Mouse (Mus musculus) MEL (cell line): ENCODE data around the gene Ces2e. TPM values are rescaled to one million over a fixed set of nuclear protein-coding genes. Genes with fewer than 3 reads are reported as not detected.

Source experiments
- DNase-seq: peaks from one replicate; pipeline ENCODE4 v3.0.0; 2011; ENCODE audit warnings: low read depth, low spot score
- H3K27ac ChIP-seq: 2 replicates; pipeline ENCODE4 v1.5.1; 2012; ENCODE audit warnings: low read depth, mild to moderate bottlenecking, control low read depth, low read length, moderate library complexity; ENCODE audit not compliant: control insufficient read depth
- H3K27me3 ChIP-seq, 2 experiments: fragments of 150-350 bp in 1 of 2; sonication (generic) in 1 of 2; 2 replicates each; pipeline ENCODE4 v1.6.1; 2012; ENCODE audit warnings: low read length in 2 of 2, mild to moderate bottlenecking in 2 of 2, improper control_type of control experiment in 1 of 2, moderate library complexity in 1 of 2; ENCODE audit not compliant: insufficient read depth in 2 of 2, control insufficient read depth in 1 of 2
- H3K36me3 ChIP-seq, 2 experiments: 2 replicates each; pipeline ENCODE4 v1.6.1; 2012 to 2014; ENCODE audit warnings: low read length in 2 of 2, improper control_type of control experiment in 1 of 2, inconsistent platforms in 1 of 2, mild to moderate bottlenecking in 1 of 2; ENCODE audit not compliant: insufficient read depth in 2 of 2, control insufficient read depth in 1 of 2
- H3K4me1 ChIP-seq, 2 experiments: fragments of 150-350 bp in 1 of 2; sonication (generic) in 1 of 2; 2 replicates each; pipeline ENCODE4 v1.6.1; 2012; ENCODE audit warnings: low read length in 2 of 2, improper control_type of control experiment in 1 of 2, mild to moderate bottlenecking in 1 of 2; ENCODE audit not compliant: insufficient read depth in 2 of 2, control insufficient read depth in 1 of 2
- H3K4me3 ChIP-seq, 2 experiments: fragments of 150-350 bp in 1 of 2; sonication (generic) in 1 of 2; 2 replicates each; pipeline ENCODE4 v1.5.1; 2012; ENCODE audit warnings: low read depth in 2 of 2, low read length in 2 of 2, mild to moderate bottlenecking in 2 of 2, moderate library complexity in 2 of 2, control low read depth in 1 of 2, improper control_type of control experiment in 1 of 2; ENCODE audit not compliant: control insufficient read depth in 1 of 2, insufficient read depth in 1 of 2
- H3K79me2 ChIP-seq: 2 replicates; pipeline ENCODE4 v1.6.1; 2012; ENCODE audit warnings: mild to moderate bottlenecking, low read length, moderate library complexity; ENCODE audit not compliant: control insufficient read depth, poor library complexity, insufficient read depth
- H3K9ac ChIP-seq: 2 replicates; pipeline ENCODE4 v1.6.1; 2012; ENCODE audit warnings: low read depth, mild to moderate bottlenecking, control low read depth, low read length, moderate library complexity; ENCODE audit not compliant: control insufficient read depth, poor library complexity, severe bottlenecking
- H3K9me3 ChIP-seq: fragments of 150-350 bp; sonication (generic); replicated peaks from 2 replicates; pipeline ENCODE4 v1.6.1; 2012; ENCODE audit warnings: mild to moderate bottlenecking, low read length, improper control_type of control experiment, moderate library complexity; ENCODE audit not compliant: insufficient read depth
- BHLHE40 ChIP-seq: IDR thresholded peaks from 2 replicates; pipeline ENCODE4 v1.6.1; 2012; ENCODE audit warnings: low read depth, mild to moderate bottlenecking, inconsistent platforms, low read length, improper control_type of control experiment, borderline replicate concordance
- CHD1 ChIP-seq: IDR thresholded peaks from 2 replicates; pipeline ENCODE4 v1.6.1; 2012; ENCODE audit warnings: low read depth, mild to moderate bottlenecking, inconsistent platforms, low read length, improper control_type of control experiment
- CHD2 ChIP-seq: IDR thresholded peaks from 2 replicates; pipeline ENCODE4 v1.6.1; 2011; ENCODE audit warnings: low read length, improper control_type of control experiment
- CTCF ChIP-seq, 3 experiments: IDR thresholded peaks in 2 of 3; conservative IDR thresholded peaks in 1 of 3; 2 replicates each; pipeline ENCODE4 v1.5.1; 2011 to 2012; ENCODE audit warnings: low read length in 3 of 3, low read depth in 2 of 3, mild to moderate bottlenecking in 2 of 3, improper control_type of control experiment in 1 of 3, inconsistent platforms in 1 of 3, mixed read lengths in 1 of 3, moderate library complexity in 1 of 3; ENCODE audit not compliant: control insufficient read depth in 1 of 3, insufficient read depth in 1 of 3, poor library complexity in 1 of 3, severe bottlenecking in 1 of 3
- E2F4 ChIP-seq: IDR thresholded peaks from 2 replicates; pipeline ENCODE4 v1.6.1; 2011; ENCODE audit warnings: low read depth, low read length, improper control_type of control experiment, borderline replicate concordance
- ELF1 ChIP-seq: IDR thresholded peaks from 2 replicates; pipeline ENCODE4 v1.6.1; 2014; ENCODE audit warnings: low read depth, mild to moderate bottlenecking, inconsistent platforms, low read length, improper control_type of control experiment, moderate library complexity
- ETS1 ChIP-seq: IDR thresholded peaks from 2 replicates; pipeline ENCODE4 v1.6.1; 2012; ENCODE audit warnings: low read depth, mild to moderate bottlenecking, inconsistent platforms, low read length, improper control_type of control experiment, moderate library complexity
- GABPA ChIP-seq: IDR thresholded peaks from 2 replicates; pipeline ENCODE4 v1.6.1; 2012; ENCODE audit warnings: low read depth, mild to moderate bottlenecking, inconsistent platforms, low read length, improper control_type of control experiment, moderate library complexity
- GATA1 ChIP-seq: IDR thresholded peaks from 2 replicates; pipeline ENCODE4 v1.6.1; 2011; ENCODE audit warnings: low read depth, low read length, improper control_type of control experiment
- HCFC1 ChIP-seq: IDR thresholded peaks from 2 replicates; pipeline ENCODE4 v1.6.1; 2012; ENCODE audit warnings: low read depth, mild to moderate bottlenecking, inconsistent platforms, low read length, improper control_type of control experiment, moderate library complexity
- JUND ChIP-seq: IDR thresholded peaks from 2 replicates; pipeline ENCODE4 v1.6.1; 2011; ENCODE audit warnings: low read depth, mild to moderate bottlenecking, improper control_type of control experiment, low read length
- KAT2A ChIP-seq: conservative IDR thresholded peaks from 2 replicates; pipeline ENCODE4 v1.6.1; 2012; ENCODE audit warnings: low read depth, low read length, improper control_type of control experiment, inconsistent platforms
- MAZ ChIP-seq: IDR thresholded peaks from 2 replicates; pipeline ENCODE4 v1.6.1; 2012; ENCODE audit warnings: low read depth, mild to moderate bottlenecking, inconsistent platforms, low read length, improper control_type of control experiment
- MEF2A ChIP-seq: IDR thresholded peaks from 2 replicates; pipeline ENCODE4 v1.6.1; 2014; ENCODE audit warnings: low read depth, mild to moderate bottlenecking, inconsistent platforms, low read length, improper control_type of control experiment; ENCODE audit not compliant: poor library complexity, insufficient replicate concordance, severe bottlenecking; ENCODE audit errors: extremely low read depth
- MYB ChIP-seq: IDR thresholded peaks from 2 replicates; pipeline ENCODE4 v1.6.1; 2011; ENCODE audit warnings: mild to moderate bottlenecking, low read depth, low read length, improper control_type of control experiment
- NELFE ChIP-seq: IDR thresholded peaks from 2 replicates; pipeline ENCODE4 v1.6.1; 2011; ENCODE audit warnings: low read depth, low read length, improper control_type of control experiment
- NRF1 ChIP-seq: IDR thresholded peaks from 2 replicates; pipeline ENCODE4 v1.6.1; 2014; ENCODE audit warnings: low read depth, mild to moderate bottlenecking, inconsistent platforms, low read length, improper control_type of control experiment, moderate library complexity; ENCODE audit not compliant: poor library complexity, insufficient read depth, severe bottlenecking
- POLR2A ChIP-seq, 2 experiments: IDR thresholded peaks; 2 replicates each; pipeline ENCODE4 v1.6.1; 2011 to 2012; ENCODE audit warnings: low read length in 2 of 2, mild to moderate bottlenecking in 2 of 2, control low read depth in 1 of 2, improper control_type of control experiment in 1 of 2, low read depth in 1 of 2, moderate library complexity in 1 of 2; ENCODE audit not compliant: control insufficient read depth in 1 of 2, insufficient read depth in 1 of 2, poor library complexity in 1 of 2
- POLR2AphosphoS2 ChIP-seq: IDR thresholded peaks from 2 replicates; pipeline ENCODE4 v1.6.1; 2011; ENCODE audit warnings: low read length, improper control_type of control experiment
- POLR2AphosphoS5 ChIP-seq: IDR thresholded peaks from 2 replicates; pipeline ENCODE4 v1.6.1; 2012; ENCODE audit warnings: low read depth, borderline replicate concordance, mild to moderate bottlenecking, inconsistent platforms, low read length, moderate library complexity, mixed read lengths
- RAD21 ChIP-seq: IDR thresholded peaks from 2 replicates; pipeline ENCODE4 v1.6.1; 2011; ENCODE audit warnings: mild to moderate bottlenecking, low read depth, low read length, improper control_type of control experiment
- SIN3A ChIP-seq: IDR thresholded peaks from 2 replicates; pipeline ENCODE4 v1.6.1; 2012; ENCODE audit warnings: low read length, improper control_type of control experiment, inconsistent platforms
- SMC3 ChIP-seq: IDR thresholded peaks from 2 replicates; pipeline ENCODE4 v1.6.1; 2011; ENCODE audit warnings: low read depth, low read length, improper control_type of control experiment
- TAL1 ChIP-seq: IDR thresholded peaks from 2 replicates; pipeline ENCODE4 v1.6.1; 2012; ENCODE audit warnings: mild to moderate bottlenecking, inconsistent platforms, low read length, moderate library complexity, mixed read lengths
- TBP ChIP-seq: IDR thresholded peaks from 2 replicates; pipeline ENCODE4 v1.8.0; 2011; ENCODE audit warnings: low read depth, low read length, improper control_type of control experiment
- TCF12 ChIP-seq: IDR thresholded peaks from 2 replicates; pipeline ENCODE4 v1.6.1; 2014; ENCODE audit warnings: low read depth, mild to moderate bottlenecking, inconsistent platforms, low read length, improper control_type of control experiment, moderate library complexity
- UBTF ChIP-seq: IDR thresholded peaks from 2 replicates; pipeline ENCODE4 v1.6.1; 2012; ENCODE audit warnings: low read depth, mild to moderate bottlenecking, inconsistent platforms, low read length, improper control_type of control experiment, moderate library complexity, borderline replicate concordance; ENCODE audit not compliant: insufficient read depth
- USF1 ChIP-seq: IDR thresholded peaks from 2 replicates; pipeline ENCODE4 v1.6.1; 2014; ENCODE audit warnings: low read depth, mild to moderate bottlenecking, inconsistent platforms, low read length, improper control_type of control experiment, moderate library complexity
- USF2 ChIP-seq, 2 experiments: IDR thresholded peaks; 2 replicates each; pipeline ENCODE4 v1.6.1; 2011 to 2012; ENCODE audit warnings: improper control_type of control experiment in 2 of 2, low read length in 2 of 2, borderline replicate concordance in 1 of 2, inconsistent platforms in 1 of 2, low read depth in 1 of 2, mild to moderate bottlenecking in 1 of 2; ENCODE audit not compliant: insufficient read depth in 1 of 2
- ZC3H11A ChIP-seq: IDR thresholded peaks from 2 replicates; pipeline ENCODE4 v1.6.1; 2012; ENCODE audit warnings: low read depth, mild to moderate bottlenecking, inconsistent platforms, low read length, improper control_type of control experiment
- ZKSCAN1 ChIP-seq: IDR thresholded peaks from 2 replicates; pipeline ENCODE4 v1.6.1; 2012; ENCODE audit warnings: low read depth, mild to moderate bottlenecking, inconsistent platforms, low read length, improper control_type of control experiment, moderate library complexity
- ZMIZ1 ChIP-seq: IDR thresholded peaks from 2 replicates; pipeline ENCODE4 v1.6.1; 2012; ENCODE audit warnings: low read depth, mild to moderate bottlenecking, inconsistent platforms, low read length, improper control_type of control experiment, moderate library complexity
- ZNF384 ChIP-seq: IDR thresholded peaks from 2 replicates; pipeline ENCODE4 v1.6.1; 2012; ENCODE audit warnings: low read depth, mild to moderate bottlenecking, inconsistent platforms, low read length, improper control_type of control experiment
- polyA plus RNA-seq, 2 experiments: library from polyadenylated mRNA; stranded (reverse) in 1 of 2; unstranded in 1 of 2; fragments of >175 nt in 1 of 2; fragments of >200 nt in 1 of 2; gene quantifications; 2 replicates each; pipeline versions ENCODE4 v1.2.1 to v1.2.4; 2012; ENCODE audit warnings: low replicate concordance in 2 of 2, low read depth in 1 of 2; ENCODE audit not compliant: insufficient read length in 2 of 2, insufficient read depth in 1 of 2, missing spikeins in 1 of 2
- total RNA-seq: library from RNA; depleted of rRNA; stranded (reverse); fragments of 300-350 nt; gene quantifications from 2 replicates; pipeline ENCODE4 v1.2.3, GENCODE M21; 2012

Ces2e gene
- total and polyA plus RNA-seq, 3 experiments, result not detected

GRCm38 (mm10) chr8:104961537-104961961 lies 35.5 kb downstream of the Ces2e start, which contains the start of gene Ces2g (continued):
- TF ChIP-seq CHD1 (no peak), RAD21 (no peak)

DNA sequence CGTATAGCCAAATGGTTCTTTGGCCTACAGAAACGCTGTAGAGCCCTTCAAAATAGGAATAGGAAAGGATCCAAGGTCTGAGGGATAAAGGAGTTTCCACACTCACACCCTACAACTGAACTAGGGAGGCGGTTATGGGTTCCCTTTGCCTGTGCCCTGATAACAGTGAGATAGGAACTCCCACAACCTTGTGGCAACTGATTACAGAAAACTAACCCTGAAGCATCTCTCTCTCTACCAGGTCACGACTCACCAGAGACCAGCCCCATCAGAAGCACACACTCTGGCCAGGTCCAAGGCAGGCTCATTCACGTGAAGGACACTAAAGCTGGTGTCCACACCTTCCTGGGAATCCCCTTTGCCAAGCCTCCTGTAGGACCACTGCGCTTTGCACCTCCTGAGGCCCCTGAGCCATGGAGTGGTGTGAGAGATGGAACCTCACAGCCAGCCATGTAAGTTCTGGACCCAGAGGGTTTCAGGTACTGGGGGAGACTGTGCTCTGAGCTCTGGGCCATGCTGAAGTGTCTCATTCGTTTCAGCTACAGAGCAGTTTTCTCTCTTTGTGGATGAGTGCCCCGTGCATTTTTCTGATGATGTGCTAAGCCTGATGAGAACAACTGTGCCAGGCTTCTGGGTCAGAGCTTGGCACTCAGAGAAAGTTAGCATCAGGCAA lies 36.3 kb downstream of the Ces2e start:
- Histone ChIP-seq H3K4me3 (peak overlapping the region; percentile 57 to 69), H3K9me3 (no peaks in the 10 kb centered on the region), H3K4me1 (peaks cover 8 to 34% of the 10 kb centered on the region in 2 experiments), H3K79me2 (peaks cover 26% of the 10 kb centered on the region), H3K27me3 (no peaks in the 10 kb centered on the region), H3K9ac (peak overlapping the region; percentile 71), H3K27ac (peak overlapping the region; percentile 86), H3K36me3 (peaks cover 16 to 41% of the 10 kb centered on the region in 2 experiments)
- peak; percentile 86 for DNase-seq
- TF ChIP-seq ETS1 (peak; percentile 93), JUND (peak; percentile 70; the same call in 1 of the 2 replicates), MAZ (peak; percentile 83), E2F4 (no peak), GABPA (no peak), RAD21 (no peak), USF2 (IDR thresholded peaks at IDR 0.05; ENCODE audit: borderline replicate concordance in 1 of 2, insufficient read depth in 1 of 2, low read depth in 1 of 2, low read length in 2 of 2) (no peak), TCF12 (peak; percentile 99), MEF2A (0 out of 2 replicates have a peak, but pooled peaks have one; percentile 46), ZKSCAN1 (no peak), BHLHE40 (peak; percentile 77), POLR2AphosphoS5 (no peak; the same call in 1 of the 2 replicates), NELFE (no peak; the same call in 1 of the 2 replicates), CTCF (IDR thresholded peaks at IDR 0.05 in 2 of 3, conservative IDR thresholded peaks at IDR 0.05 in 1 of 3; ENCODE audit: control insufficient read depth in 1 of 3, insufficient read depth in 1 of 3, low read depth in 2 of 3, low read length in 3 of 3, poor library complexity in 1 of 3, severe bottlenecking in 1 of 3) (no peak), ZNF384 (no peak), CHD2 (no peak; the same call in 1 of the 2 replicates), GATA1 (peak; percentile 99), USF1 (no peak), TBP (peak; percentile 88), ZMIZ1 (peak; percentile 86), POLR2A (IDR thresholded peaks at IDR 0.05; ENCODE audit: control insufficient read depth in 1 of 2, insufficient read depth in 1 of 2, low read depth in 1 of 2, low read length in 2 of 2, poor library complexity in 1 of 2) (no peak; a peak in 1 of 4 replicates), MYB (peak; percentile 99), NRF1 (no peak), ELF1 (0 out of 2 replicates have a peak, but pooled peaks have one; percentile 17), SIN3A (peak; percentile 96), HCFC1 (peak; percentile 58; the same call in 1 of the 2 replicates), ZC3H11A (no peak), POLR2AphosphoS2 (peak; percentile 77), SMC3 (no peak), TAL1 (peak; percentile 94), UBTF (no peak), KAT2A (peak; percentile 49; the same call in 1 of the 2 replicates), CHD1 (peak; percentile 88; the same call in 1 of the 2 replicates)
